ENCODE assay signal across 14 mouse cellular contexts in genomic region chr9:5393561-5393960, GRCm38 (mm10).
"Had no signal": no experiment of that assay in that cellular context is flagged by ENCODE, and none has a peak within 500 bp of the region (broad histone marks: within the 10 kb centered on the region; RNA-seq: fewer than 3 reads in every experiment).

No protein-coding gene starts in this region.

- DNase-seq: gastrocnemius, adult 2 months; gastrocnemius, postnatal 10 days; gastrocnemius, postnatal 25 days; heart, adult 2 months; heart, postnatal 10 days; heart, postnatal 4 days; kidney, adult 11 months; kidney, adult 2 months; kidney, adult 9 months; kidney, postnatal 14 days; kidney, postnatal 36 days; layer of hippocampus, adult 9-11 months; layer of hippocampus, postnatal 36 days; left cerebral cortex, postnatal 4 days had no signal
